Comparison of ENCODE assay signal across 8 mouse cellular contexts in genomic region chr11:62551226-62552119, GRCm38 (mm10). TPM values are rescaled to one million over a fixed set of nuclear protein-coding genes. Genes with fewer than 3 reads are reported as not detected.
DNase-seq lines count a peak whose midpoint lies in the region; ATAC-seq and TF ChIP-seq lines count a peak whose summit lies in the region.

No protein-coding gene starts in this region.

- TF ChIP-seq CTCF in gastrocnemius, adult 2 months (IDR thresholded peaks at IDR 0.05), result no peak
- TF ChIP-seq CTCF in hindbrain, postnatal 0 days (IDR thresholded peaks at IDR 0.05; ENCODE audit: low read depth), result no peak

- intact Hi-C loops in gastrocnemius, adult 2 months (cut with DNase I), result loop anchor here (2.0 kb wide), 1 partner anchor 95 kb away; no protein-coding TSS in a partner anchor
- intact Hi-C loops in left cerebral cortex, postnatal 36 days (cut with DNase I), result loop anchor here (1.0 to 2.0 kb wide), 3 partner anchors 25 to 95 kb away; no protein-coding TSS in a partner anchor

- peak overlapping the region; percentile 96 for H3K4me3 ChIP-seq in gastrocnemius, adult 2 months
- peak overlapping the region; percentile 79 for H3K4me3 ChIP-seq in hindbrain, postnatal 0 days (ENCODE audit: low read length)
- H3K4me3 ChIP-seq in midbrain, embryonic 10.5 days, result peak overlapping the region; percentile 61

- no peaks in the 10 kb centered on the region for H3K9me3 ChIP-seq in hindbrain, postnatal 0 days (ENCODE audit: low read length)
- no peaks in the 10 kb centered on the region for H3K9me3 ChIP-seq in midbrain, embryonic 10.5 days (replicated peaks)

- H3K36me3 ChIP-seq in hindbrain, postnatal 0 days (ENCODE audit: insufficient read depth, low read length), result peaks cover 7% of the 10 kb centered on the region; the same call in 1 of the 2 replicates
- peaks cover 35% of the 10 kb centered on the region for H3K36me3 ChIP-seq in midbrain, embryonic 10.5 days

- peak overlapping the region; percentile 65 for H3K9ac ChIP-seq in hindbrain, postnatal 0 days (replicated peaks; ENCODE audit: low read length)

- DNase-seq in ZHBTc4 (ENCODE audit: low read depth, low spot score), result peak; percentile 92
- DNase-seq in cerebellum, postnatal 4 days (ENCODE audit: low spot score in 2 of 2), result peak; percentile 86 to 92
- DNase-seq in gastrocnemius, adult 2 months, result peak; percentile 95
- peak; percentile 97 for DNase-seq in hindbrain, postnatal 0 days (ENCODE audit: low spot score)
- peak; percentile 83 to 89 for DNase-seq in left cerebral cortex, postnatal 36 days (ENCODE audit: low spot score in 2 of 2)
- DNase-seq in midbrain, embryonic 10.5 days (ENCODE audit: low spot score), result peak; percentile 89
- DNase-seq in right cerebral cortex, postnatal 36 days (ENCODE audit: low spot score in 2 of 2), result peak; percentile 76 to 81
- DNase-seq in urinary bladder, postnatal 4 days (ENCODE audit: low spot score in 2 of 2), result peak; percentile 86 to 94

- under 1% methylated on average over 58 of the region's 58 CpGs for WGBS in hindbrain, postnatal 0 days
- under 1% methylated on average over 58 of the region's 58 CpGs for WGBS in midbrain, embryonic 10.5 days

- no peaks in the 10 kb centered on the region for H3K27me3 ChIP-seq in hindbrain, postnatal 0 days (ENCODE audit: insufficient read depth, low read length)
- no peaks in the 10 kb centered on the region for H3K27me3 ChIP-seq in midbrain, embryonic 10.5 days (ENCODE audit: low read depth, poor library complexity, severe bottlenecking)

- peak overlapping the region; percentile 93 for H3K4me2 ChIP-seq in hindbrain, postnatal 0 days (ENCODE audit: low read depth, low read length)

- peak; percentile 90 for ATAC-seq in hindbrain, postnatal 0 days

- H3K27ac ChIP-seq in gastrocnemius, adult 2 months, result peak overlapping the region; percentile 98
- H3K27ac ChIP-seq in hindbrain, postnatal 0 days, result peak overlapping the region; percentile 100
- peak overlapping the region; percentile 96 for H3K27ac ChIP-seq in midbrain, embryonic 10.5 days (replicated peaks)

- peaks cover 18% of the 10 kb centered on the region for H3K4me1 ChIP-seq in hindbrain, postnatal 0 days (ENCODE audit: insufficient read depth, low read length)
- H3K4me1 ChIP-seq in midbrain, embryonic 10.5 days, result peaks cover 37% of the 10 kb centered on the region

RNA-seq across cellular contexts. Expression of gene Ubb, which starts 0.5 kb away (rescaled TPM):
- 100 to 1,000 TPM; 776 to 989 TPM for total RNA-seq in gastrocnemius, adult 2 months (2021)
- 1,525 and 1,633 TPM in 2 replicates for total RNA-seq in hindbrain, postnatal 0 days (2014; rRNA removed)
- 4,229 and 4,277 TPM in 2 replicates for polyA plus RNA-seq in hindbrain, postnatal 0 days (2015; fragmentation: Nextera tagmentation; extraction: Ambion mirVana)
- total RNA-seq in left cerebral cortex, postnatal 36 days (2021), result 1,000 to 10,000 TPM; 1,698 to 1,876 TPM
- polyA plus RNA-seq in midbrain, embryonic 10.5 days (2016; fragmentation: Nextera tagmentation; extraction: Ambion mirVana), result 3,322 and 3,606 TPM in 2 replicates

RNA-seq across cellular contexts. Expression of gene Cenpv, which starts 12.4 kb away (rescaled TPM):
- 10 to 100 TPM; 19.2 to 24.3 TPM for total RNA-seq in gastrocnemius, adult 2 months (2021)
- 57.9 and 64.1 TPM in 2 replicates for total RNA-seq in hindbrain, postnatal 0 days (2014; rRNA removed)
- 32.8 and 37.6 TPM in 2 replicates for polyA plus RNA-seq in hindbrain, postnatal 0 days (2015; fragmentation: Nextera tagmentation; extraction: Ambion mirVana)
- 10 to 100 TPM; 38.7 to 47.9 TPM for total RNA-seq in left cerebral cortex, postnatal 36 days (2021)
- 41.7 and 53.7 TPM in 2 replicates for polyA plus RNA-seq in midbrain, embryonic 10.5 days (2016; fragmentation: Nextera tagmentation; extraction: Ambion mirVana)

RNA-seq across cellular contexts. Expression of gene Trpv2, which starts 22.8 kb away (rescaled TPM):
- total RNA-seq in gastrocnemius, adult 2 months (2021), result 1 to 10 TPM in 1 of 2 experiments, under 1 TPM in 1; 0.89 to 1.1 TPM
- total RNA-seq in hindbrain, postnatal 0 days (2014; rRNA removed), result 46.2 and 51.0 TPM in 2 replicates
- polyA plus RNA-seq in hindbrain, postnatal 0 days (2015; fragmentation: Nextera tagmentation; extraction: Ambion mirVana), result 24.4 and 24.9 TPM in 2 replicates
- total RNA-seq in left cerebral cortex, postnatal 36 days (2021), result 10 to 100 TPM; 17.5 to 19.2 TPM
- polyA plus RNA-seq in midbrain, embryonic 10.5 days (2016; fragmentation: Nextera tagmentation; extraction: Ambion mirVana), result 3.5 and 6.4 TPM in 2 replicates

Comparison
In these comparisons a context has a peak if more than half of its experiments do, and no peak if none do; other contexts are left out.
1. Peak in every context shown above with its lines: DNase-seq, ATAC-seq, H3K4me3 ChIP-seq and H3K27ac ChIP-seq.
2. RNA of gene Trpv2, which starts 22.8 kb away (total RNA-seq): 46.2 to 51.0 TPM in hindbrain, postnatal 0 days and 17.5 to 19.2 TPM in left cerebral cortex, postnatal 36 days; 0.89 to 1.1 TPM in gastrocnemius, adult 2 months; every median in the first group is over 4 times any median in the second.